Mouse (Mus musculus): ENCODE measurements at regions not wholly inside any gene's neighbourhood (a gene's known extent, or its start where the extent isn't known, plus 50 kb on each side); places are given as distances from the start of the nearest gene placed in this dataset.

DNA sequence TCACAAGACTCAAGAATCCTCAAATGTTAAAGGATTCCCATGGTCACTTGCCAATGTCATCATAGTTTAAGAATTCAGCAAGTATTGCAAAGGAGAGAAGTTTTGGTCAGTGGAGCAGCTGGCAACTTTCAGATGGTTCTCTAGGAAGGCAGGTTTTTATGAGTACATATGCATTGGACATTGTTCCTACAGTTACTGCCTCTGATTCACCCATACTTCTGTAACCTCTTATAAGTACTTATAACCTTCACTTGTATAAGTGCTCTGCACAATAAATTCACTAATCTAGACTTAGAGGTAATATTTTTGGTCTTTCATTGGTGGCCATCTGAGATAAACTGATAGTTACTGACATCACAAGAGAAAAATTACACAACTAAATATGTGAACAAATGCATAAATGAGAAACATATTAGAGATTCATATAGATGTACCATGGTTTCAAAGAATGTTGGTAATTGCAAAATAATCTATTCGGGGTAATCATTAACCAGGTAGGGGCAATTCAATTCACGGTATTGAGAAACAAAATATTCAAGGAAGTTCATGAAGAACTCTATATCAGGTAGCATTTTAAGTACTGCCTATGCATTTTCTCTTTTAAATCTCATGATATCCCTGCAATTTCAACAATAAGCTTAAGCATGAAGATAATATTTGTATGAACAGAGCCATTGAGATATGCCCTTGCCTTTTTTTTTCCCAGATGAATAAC, 1059.6 kb downstream of the Pla2g4a start:
- DNase-seq (ENCODE audit: low read depth), result no peak

DNA sequence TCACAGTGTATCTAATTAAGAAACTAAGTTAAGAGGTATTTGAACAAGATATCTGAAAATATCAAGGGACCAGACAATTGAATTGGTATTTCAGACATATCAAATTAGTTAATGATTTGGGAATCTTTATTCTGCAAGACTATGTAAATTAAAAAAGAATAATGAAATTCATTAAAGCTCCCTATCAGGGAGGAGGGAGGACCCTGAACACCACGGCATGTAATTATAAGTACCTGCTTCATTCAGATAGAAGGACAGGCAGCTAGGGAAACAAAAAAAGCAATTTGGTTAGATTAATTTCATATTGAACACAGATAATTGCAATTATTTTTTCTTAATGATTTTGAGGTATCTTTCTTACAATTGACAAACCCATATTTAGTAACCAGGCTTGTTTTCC, 1090.3 kb downstream of the Pla2g4a start:
- no peak for DNase-seq (ENCODE audit: low read depth)

DNA sequence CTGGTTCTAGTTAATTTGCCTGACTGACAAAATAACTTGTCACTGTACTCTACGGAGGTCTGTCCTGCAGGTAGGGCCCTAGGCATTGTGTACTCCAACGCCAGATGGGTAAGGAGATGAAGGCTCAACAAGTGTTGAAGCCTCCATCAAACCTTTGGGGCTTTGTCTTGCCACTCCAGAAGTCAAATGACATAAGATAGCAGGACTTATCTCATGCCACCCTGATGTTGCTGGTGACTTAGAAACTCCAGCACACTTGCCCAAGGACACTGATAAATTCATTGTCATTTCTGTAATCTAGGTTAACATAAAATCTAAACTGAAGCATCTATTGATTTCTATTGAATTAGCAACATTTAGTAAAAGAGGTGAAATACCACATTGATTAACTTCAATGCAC, 1097.5 kb downstream of the Pla2g4a start:
- DNase-seq (ENCODE audit: low read depth), result no peak

DNA sequence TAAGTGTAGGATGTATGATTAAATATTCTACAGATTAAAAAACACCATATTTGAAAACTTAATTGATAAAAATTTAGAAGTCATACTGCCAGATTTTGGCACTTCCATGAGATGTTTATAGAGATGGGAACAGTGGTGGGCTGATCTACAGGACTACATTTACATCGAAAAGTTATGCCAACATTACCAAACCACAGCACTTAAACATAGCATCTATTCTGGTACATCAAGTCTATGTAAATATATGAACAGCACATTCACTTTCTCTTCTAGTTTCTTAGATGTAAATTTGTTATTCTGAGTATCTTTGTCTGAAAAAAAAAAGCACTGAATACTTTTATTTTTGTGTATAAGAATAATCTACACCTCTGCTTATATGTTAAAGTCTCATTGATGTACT, 1108.1 kb downstream of the Pla2g4a start:
- no peak for DNase-seq (ENCODE audit: low read depth)

DNA sequence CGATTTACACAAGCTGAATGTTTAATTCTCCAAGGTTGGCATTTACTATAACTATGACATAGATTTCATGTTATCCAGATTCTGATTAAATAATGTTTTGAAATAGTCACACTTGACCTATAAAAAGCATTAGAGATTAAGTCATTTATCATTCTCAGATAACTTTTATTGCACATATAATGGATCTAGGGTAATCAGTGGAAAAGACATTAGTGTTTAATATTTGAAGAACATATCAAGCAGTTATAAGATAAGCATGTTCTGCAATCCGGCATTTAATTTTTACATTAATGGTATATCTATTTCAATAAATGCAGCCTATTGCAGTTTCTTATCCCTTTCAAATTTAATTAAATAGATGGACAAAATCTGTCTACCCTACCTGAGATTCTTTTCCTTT, 1114.5 kb downstream of the Pla2g4a start:
- DNase-seq (ENCODE audit: low read depth), result no peak

DNA sequence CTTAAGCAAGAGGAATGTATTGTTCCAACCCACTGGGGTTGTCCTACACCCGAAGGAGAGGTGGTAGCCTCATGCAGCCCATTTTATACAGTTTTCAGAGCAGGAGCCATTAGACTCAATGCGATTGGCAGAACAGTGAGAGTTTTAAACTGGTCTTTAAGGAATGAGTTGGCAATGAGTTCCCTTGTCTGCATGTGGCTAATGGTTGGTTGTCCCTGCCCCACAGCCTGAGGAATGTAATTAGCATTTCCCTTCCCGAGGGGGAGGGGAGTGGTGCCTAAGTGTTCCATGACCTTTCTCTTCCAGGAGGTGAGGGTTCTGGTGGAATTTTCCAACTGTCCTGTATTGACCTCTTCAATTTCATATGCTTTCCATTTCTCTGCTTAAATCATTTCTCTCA, 1137.9 kb downstream of the Pla2g4a start:
- no peak for DNase-seq (ENCODE audit: low read depth)

DNA sequence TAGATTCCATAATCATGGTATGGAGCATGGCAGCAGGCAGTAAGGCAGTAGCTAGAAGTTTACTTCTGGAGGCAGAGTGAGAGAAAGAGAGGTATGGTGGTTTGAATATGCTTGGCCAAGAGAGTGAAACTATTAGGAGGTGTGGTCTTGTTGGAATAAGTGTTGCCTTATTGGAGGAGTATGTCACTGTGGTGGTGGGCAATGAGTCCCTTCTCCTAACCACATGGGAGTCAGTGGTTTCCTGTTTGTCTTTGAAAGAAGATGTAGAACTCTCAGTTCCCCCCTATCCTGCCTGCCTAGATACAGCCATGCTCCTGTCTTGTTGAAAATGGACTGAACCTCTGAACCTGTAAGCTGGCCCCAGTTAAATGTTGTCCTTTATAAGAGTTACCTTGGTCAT, 1152.4 kb downstream of the Pla2g4a start:
- no peak for DNase-seq (ENCODE audit: low read depth)

DNA sequence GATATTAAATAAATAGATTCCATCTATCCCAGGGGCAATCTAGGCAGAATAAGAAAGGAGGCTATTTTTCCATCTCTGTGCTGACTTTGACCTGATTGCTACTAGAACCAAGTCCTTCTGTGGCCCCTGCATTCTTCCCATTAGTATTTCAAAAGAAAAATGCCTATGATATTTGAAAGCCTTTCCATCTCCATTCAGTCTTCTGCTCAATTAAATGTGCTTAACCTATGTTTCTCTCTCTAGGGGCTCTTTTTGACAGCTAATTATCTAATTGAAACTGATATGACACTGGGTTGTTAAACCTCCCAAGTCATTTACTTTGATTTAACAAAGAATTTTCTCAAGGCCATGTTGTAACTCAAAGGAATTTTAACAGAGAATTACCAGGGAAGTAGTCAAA, 1164.0 kb downstream of the Pla2g4a start:
- DNase-seq (ENCODE audit: low read depth), result no peak

DNA sequence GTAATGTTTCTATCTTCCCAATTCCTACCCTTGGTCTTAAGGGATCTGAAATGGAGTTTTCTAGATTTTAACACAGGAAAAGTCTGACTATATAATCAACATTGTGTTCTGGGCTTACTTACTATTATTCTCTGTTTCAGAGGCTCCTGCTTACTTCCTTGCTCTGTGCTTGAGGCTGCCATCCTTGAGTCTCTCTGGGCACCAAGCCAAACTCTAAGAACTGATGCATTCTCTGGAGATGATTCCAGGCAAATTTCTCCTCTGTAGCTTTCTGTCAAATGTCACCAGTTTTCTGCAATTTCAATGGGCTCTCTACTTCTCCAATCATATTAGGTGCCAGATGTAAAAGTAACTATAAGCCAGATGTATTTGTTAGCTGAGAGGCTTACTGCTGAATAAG, 1210.3 kb downstream of the Pla2g4a start:
- no peak for DNase-seq (ENCODE audit: low read depth)

DNA sequence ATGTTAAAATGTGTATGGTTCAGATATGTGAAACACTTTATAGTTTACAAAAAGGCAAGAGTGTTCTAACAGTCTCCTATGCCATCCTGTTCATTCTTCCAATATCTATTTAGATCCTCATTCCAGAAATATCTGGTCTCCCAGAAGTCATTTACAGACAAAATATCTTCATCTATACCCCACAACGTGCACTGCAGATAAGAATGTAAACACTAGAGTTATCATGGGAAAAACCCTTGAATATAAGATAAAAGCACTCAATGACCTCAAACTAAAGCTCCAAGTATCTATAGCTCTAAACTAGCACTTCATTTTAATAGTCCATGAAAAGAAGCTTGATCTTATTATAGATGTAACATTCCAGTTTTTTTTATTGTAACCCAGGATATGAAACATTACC, 1239.0 kb downstream of the Pla2g4a start:
- DNase-seq (ENCODE audit: low read depth), result no peak

DNA sequence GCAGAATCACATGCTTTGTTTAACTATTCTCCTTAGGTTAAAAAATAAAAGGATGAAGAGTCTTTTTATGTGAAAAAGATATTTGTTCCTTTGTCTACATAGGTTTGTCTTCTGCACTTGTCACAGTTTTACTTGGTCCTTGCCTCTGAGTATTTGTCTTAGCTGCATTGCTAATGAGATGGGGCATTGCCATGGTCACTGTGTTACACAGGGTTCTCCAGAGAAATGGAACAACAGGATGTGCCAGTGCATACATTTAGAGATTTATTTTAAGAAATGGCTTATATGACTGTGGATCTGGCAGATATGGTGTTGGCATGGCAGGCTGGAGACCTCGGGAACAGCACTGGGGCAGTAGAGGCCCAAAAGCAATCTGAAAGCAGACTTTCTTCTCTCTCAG, 1239.7 kb downstream of the Pla2g4a start:
- no peak for DNase-seq (ENCODE audit: low read depth)

DNA sequence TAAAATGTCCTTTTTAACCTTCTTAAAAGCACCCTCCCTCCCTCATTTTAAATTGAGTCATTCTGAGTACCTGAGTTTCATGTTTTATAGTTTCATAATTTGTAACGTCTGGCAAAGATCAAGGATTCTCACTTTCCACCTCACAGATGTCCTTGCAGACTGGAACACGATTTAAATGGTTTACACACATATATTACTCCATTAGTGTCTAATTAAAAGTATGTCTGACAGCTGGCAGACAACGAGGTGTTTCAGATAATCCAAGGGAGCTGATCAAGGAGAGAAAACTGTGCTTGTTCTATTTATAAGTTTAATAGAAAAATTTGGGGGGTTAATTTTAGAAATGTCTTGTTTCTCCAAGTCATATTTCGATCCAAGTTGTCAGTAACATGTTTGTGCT, 1240.1 kb downstream of the Pla2g4a start:
- no peak for DNase-seq (ENCODE audit: low read depth)

DNA sequence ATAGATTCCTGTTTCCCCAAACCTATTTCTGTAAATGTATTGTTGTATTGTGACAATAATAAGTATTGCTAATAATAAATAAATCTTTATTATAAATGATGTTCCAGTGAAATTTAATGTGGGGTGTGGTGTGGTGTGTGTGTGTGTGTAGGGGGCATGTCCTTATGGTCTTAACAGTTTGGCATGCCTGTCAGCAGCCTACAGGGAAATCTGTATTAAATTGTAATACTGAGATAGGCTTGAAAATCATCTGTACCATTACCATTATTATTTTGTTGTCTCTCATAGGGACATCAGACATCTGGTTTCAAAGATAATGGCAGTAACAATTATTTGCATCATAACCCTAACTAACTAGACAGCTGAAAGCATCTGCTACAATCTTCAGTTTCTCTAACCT, 1253.0 kb downstream of the Pla2g4a start:
- no peak for DNase-seq (ENCODE audit: low read depth)

DNA sequence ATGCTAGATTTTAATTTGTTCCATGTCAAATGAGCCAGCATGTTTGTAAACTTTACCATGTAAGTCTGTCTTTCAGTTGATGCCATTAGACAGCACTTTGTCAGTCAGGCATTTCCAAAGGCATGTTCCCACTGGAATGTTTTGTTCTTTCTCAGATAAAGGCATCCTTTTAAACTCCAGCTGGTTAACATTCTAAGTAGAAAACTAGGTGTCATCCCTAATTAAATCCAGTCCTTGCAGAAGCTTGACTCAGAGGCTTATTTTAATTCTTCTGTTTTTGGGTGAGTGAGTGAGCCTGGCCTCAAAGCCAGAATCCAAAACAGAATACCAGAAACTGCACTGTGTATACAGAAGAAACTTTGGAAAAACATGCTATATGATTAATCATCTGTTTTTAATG, 1253.4 kb downstream of the Pla2g4a start:
- no peak for DNase-seq (ENCODE audit: low read depth)

DNA sequence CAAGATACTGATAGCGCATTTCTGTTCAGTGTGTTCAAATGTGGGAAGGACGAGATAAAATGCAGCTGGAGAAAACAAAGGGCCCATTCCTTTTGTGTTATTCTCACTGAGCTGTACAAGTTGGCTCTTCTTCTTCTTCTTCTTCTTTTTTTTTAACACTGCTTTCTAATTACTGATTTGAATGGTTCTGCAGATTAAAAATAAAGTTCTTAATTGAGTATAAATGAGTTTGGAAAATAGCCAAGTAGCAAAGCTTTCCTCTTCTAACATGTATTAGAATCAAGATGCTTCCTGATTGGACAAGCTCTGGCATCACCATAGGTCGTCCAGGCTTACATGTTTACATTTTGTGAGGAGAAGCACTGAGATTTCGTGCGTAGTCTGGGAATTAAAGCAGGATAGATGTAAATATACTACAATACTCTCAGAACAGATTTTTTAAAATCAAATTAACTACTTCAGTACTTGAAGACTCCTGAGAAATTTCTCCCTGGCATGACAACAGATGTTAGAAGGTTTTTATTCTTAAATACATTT, 1254.8 kb downstream of the Pla2g4a start:
- no peak for DNase-seq (ENCODE audit: low read depth)

DNA sequence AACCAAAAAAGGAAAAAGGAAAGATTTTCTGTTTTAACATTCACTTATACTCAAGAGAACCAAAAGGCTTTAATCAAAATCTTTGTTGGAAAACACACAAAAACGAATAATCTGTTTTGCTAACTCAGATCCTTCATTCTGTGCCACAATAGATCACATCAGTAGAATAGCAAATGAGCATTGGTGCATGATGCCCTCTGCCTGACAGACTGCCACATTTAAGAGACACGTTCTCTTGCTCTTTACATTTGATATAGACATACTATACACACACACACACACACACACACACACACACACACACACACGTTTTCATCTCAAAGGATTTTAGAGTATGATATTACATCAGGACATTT, 1260.5 kb downstream of the Pla2g4a start:
- DNase-seq (ENCODE audit: low read depth), result no peak

DNA sequence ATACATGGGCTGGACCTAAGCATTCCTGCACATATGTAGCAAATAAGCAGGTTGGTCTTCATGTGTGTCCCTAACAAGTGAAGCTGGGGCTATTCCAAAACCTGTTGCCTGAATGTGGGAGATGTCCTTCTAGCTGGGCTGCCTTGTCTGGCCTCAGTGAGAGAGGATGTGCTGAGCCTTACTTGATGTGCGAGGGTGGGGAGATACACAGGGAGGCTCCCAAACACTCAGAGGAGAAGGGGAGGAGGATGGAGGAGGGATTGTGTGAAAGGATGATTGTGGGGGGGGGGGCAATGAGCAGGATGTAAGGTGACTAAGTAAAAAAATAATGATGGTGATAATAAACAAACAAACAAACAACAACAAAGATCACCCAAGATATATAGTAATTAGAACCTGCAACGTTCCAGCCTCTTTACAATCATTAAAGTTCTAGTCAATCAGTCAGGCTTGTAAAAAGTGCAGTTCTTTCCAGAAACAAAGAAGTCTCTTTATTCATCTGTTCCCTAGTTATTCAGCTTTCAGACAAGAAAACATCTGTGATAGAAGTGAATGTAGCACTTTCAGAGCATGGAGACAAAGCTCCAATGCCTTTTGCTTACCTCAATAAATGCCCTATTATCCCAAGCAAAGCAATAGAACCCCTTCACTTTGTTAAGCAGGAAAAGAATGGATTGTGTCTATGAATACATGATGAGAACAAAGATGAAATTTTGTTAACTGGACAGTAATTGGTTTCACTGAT, 1261.1 kb downstream of the Pla2g4a start:
- no peak for DNase-seq (ENCODE audit: low read depth)

DNA sequence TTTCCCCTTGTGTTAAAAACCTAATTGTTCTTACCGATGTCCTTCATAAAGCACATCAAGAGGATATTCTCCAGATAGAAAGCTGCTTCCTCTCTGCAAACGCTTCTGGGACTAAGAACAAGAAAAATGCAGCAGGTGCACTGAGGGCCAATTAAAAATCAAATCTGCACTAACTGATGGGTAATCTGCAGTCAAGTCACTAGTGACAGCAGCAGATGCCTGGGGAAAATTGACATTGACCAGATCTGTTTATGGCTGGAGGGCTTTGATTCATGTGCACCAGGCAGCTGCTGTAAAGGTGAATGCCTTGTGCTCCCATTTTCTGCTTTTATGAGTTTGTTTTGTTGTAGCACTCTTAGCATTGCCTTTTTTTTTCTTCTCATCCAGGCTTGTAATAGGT, 1271.0 kb downstream of the Pla2g4a start:
- DNase-seq (ENCODE audit: low read depth), result no peak

DNA sequence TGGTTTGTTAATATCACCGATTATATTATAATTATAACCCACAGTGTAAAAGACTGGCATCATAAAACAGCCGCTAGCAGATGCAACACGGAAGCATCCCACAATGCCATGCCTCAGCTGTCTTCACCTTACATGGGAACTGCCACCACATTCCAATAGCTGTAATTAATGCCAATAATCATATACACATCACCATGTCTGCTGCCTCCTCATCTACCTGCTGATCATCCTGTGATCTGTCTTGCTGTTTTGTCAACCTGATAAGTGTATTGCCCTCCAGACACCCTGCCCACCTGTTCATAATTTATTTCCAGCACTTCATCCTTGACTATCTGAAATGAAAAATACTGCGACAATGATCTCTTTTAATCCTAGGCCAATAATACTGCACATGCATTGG, 1271.5 kb downstream of the Pla2g4a start:
- DNase-seq (ENCODE audit: low read depth), result no peak

DNA sequence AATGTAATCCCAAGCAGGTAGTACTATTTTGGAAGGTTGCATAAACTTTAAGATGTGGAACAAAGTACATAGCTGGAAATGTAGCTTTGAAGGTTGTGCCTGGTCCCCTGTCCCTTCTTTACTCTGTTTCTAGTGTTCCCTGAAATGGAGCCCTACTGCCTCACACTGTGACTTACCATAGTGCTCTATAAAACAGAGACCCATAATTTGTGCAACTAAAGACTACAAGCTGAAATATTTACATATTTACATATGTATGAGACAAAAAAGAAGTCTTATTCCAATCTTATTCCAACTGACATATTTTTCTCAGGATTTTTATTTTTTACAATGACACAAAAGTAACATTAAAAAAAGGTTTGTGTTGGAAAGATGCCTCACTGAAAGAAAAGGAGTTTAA, 1285.6 kb downstream of the Pla2g4a start:
- no peak for DNase-seq (ENCODE audit: low read depth)

DNA sequence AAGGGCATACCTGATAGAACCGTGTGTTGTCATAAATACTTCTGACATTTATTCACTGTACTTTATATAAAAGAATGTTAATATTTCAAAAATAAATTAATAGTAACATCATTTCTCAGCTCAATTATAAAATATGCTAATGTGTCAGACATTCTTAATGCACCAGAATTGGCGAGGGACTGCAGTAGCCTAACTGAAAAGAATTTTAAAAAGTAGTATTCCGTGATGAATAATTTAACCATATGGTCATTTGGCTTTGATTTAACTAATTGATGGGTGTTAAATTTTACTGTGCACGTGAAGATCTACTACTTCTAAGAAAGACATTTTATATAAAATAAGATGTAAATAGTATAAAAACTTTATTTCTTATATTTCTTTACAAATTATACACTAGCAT, 1296.7 kb downstream of the Pla2g4a start:
- no peak for DNase-seq (ENCODE audit: low read depth)

DNA sequence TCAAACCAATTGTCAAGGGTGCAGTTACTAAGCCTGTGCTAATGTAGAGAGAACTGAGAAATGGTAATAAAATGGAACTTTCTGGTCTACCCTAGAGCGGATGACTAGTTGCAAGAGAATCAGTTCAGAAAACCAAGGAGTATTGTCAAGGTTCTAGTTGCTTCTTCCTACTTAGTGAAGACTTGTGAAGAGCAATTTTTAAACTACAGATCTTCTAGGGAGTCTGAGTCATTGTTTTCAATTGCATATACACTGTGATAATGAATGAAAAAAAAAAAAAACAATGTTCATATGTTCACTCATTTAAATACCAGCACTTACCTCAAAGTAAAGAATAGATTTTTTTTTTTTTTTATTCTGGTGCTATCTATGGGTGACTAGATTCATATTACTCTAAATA, 1304.1 kb downstream of the Pla2g4a start:
- no peak for DNase-seq (ENCODE audit: low read depth)
